30 mouse cellular contexts compared by ENCODE assay signal in the genomic region with DNA sequence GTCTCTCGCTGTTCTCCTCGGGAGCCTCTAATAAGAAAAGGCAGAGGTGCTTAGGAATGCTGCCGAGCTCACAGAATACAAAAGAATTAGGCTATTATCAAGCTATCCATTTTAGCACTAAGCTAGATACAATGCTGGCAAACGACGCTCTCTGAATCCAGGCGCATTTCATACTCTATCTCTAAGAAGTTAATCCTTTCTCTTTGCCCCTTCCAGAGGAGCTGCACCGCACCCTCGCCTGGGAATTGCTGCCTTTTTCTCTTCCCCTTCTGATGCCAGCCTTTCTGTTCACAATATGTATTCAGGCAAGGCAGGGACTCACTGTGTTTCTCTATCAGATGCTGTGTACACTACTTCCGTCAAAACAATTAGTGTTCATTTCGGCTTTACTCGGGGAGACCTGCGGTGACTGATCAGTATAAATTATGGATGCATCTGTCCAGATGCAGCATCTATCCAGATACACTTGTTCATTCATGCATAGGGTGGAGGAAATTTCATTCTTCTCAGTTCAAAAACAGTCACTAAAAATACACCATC. TPM values are rescaled to one million over a fixed set of nuclear protein-coding genes. Genes with fewer than 3 reads are reported as not detected.
DNase-seq lines count a peak whose midpoint lies in the region; ATAC-seq lines count a peak whose summit lies in the region.
"Had no signal": no experiment of that assay in that cellular context is flagged by ENCODE, and none has a peak within 500 bp of the region (broad histone marks: within the 10 kb centered on the region; RNA-seq: fewer than 3 reads in every experiment).

No protein-coding gene starts in this region.

- 16% methylated on average over 12 of the region's 12 CpGs for WGBS in hindbrain, embryonic 13.5 days
- 38% methylated on average over 12 of the region's 12 CpGs for WGBS in hindbrain, embryonic 11.5 days
- WGBS in hindbrain, embryonic 16.5 days, result 24% methylated on average over 12 of the region's 12 CpGs
- WGBS in midbrain, embryonic 14.5 days, result 8% methylated on average over 12 of the region's 12 CpGs

- peaks cover 82% of the 10 kb centered on the region for H3K27me3 ChIP-seq in hindbrain, embryonic 13.5 days
- peaks cover 21% of the 10 kb centered on the region for H3K27me3 ChIP-seq in hindbrain, embryonic 11.5 days (ENCODE audit: control insufficient read depth, insufficient read depth, low read length)
- peaks cover 36% of the 10 kb centered on the region for H3K27me3 ChIP-seq in hindbrain, embryonic 16.5 days (replicated peaks; ENCODE audit: control insufficient read depth, insufficient read depth, low read length)
- peaks cover 26% of the 10 kb centered on the region; the same call in 1 of the 2 replicates for H3K27me3 ChIP-seq in midbrain, embryonic 14.5 days (ENCODE audit: control insufficient read depth, insufficient read depth, low read length)
- H3K27me3 ChIP-seq: CH12.LX had no signal

- no peaks in the 10 kb centered on the region for H3K9me3 ChIP-seq in hindbrain, embryonic 13.5 days
- no peaks in the 10 kb centered on the region for H3K9me3 ChIP-seq in hindbrain, embryonic 11.5 days (ENCODE audit: control insufficient read depth, low read length)
- H3K9me3 ChIP-seq in hindbrain, embryonic 16.5 days (ENCODE audit: control insufficient read depth, low read length), result no peaks in the 10 kb centered on the region
- H3K9me3 ChIP-seq in midbrain, embryonic 14.5 days (ENCODE audit: control insufficient read depth, low read length), result no peaks in the 10 kb centered on the region
- H3K9me3 ChIP-seq: embryonic facial prominence, embryonic 13.5 days; limb, embryonic 15.5 days had no signal

- no peak for ATAC-seq in hindbrain, embryonic 13.5 days (ENCODE audit: low FRiP score)
- ATAC-seq in hindbrain, embryonic 11.5 days (ENCODE audit: low FRiP score), result no peak
- ATAC-seq in hindbrain, embryonic 16.5 days, result no peak
- no peak for ATAC-seq in midbrain, embryonic 14.5 days (ENCODE audit: low FRiP score, low TSS enrichment)
- ATAC-seq: intestine, embryonic 16.5 days had no signal

- H3K4me2 ChIP-seq in hindbrain, embryonic 13.5 days, result peak overlapping the region; percentile 22
- H3K4me2 ChIP-seq in hindbrain, embryonic 11.5 days (replicated peaks; ENCODE audit: low read depth, low read length), result no peak overlapping the region; the same call in 1 of the 2 replicates
- peak overlapping the region; percentile 24 for H3K4me2 ChIP-seq in hindbrain, embryonic 16.5 days (ENCODE audit: low read length)
- peak overlapping the region; percentile 41 for H3K4me2 ChIP-seq in midbrain, embryonic 14.5 days (ENCODE audit: low read length)
- H3K4me2 ChIP-seq: embryonic facial prominence, embryonic 13.5 days; heart, embryonic 11.5 days; limb, embryonic 15.5 days had no signal

- 0 out of 2 replicates have a peak overlapping the region, but pooled peaks have one; percentile 9 for H3K9ac ChIP-seq in hindbrain, embryonic 13.5 days
- no peak overlapping the region for H3K9ac ChIP-seq in hindbrain, embryonic 11.5 days (ENCODE audit: low read depth, low read length)
- H3K9ac ChIP-seq in hindbrain, embryonic 16.5 days (ENCODE audit: low read depth, low read length), result no peak overlapping the region
- H3K9ac ChIP-seq in midbrain, embryonic 14.5 days (replicated peaks; ENCODE audit: low read length), result no peak overlapping the region
- H3K9ac ChIP-seq: embryonic facial prominence, embryonic 13.5 days; limb, embryonic 15.5 days had no signal

- peaks cover 37% of the 10 kb centered on the region for H3K4me1 ChIP-seq in hindbrain, embryonic 13.5 days (replicated peaks)
- no peaks in the 10 kb centered on the region for H3K4me1 ChIP-seq in hindbrain, embryonic 11.5 days (replicated peaks; ENCODE audit: control insufficient read depth, insufficient read depth, low read length)
- peaks cover 24% of the 10 kb centered on the region for H3K4me1 ChIP-seq in hindbrain, embryonic 16.5 days (ENCODE audit: control insufficient read depth, insufficient read depth, low read depth, low read length)
- H3K4me1 ChIP-seq in midbrain, embryonic 14.5 days (ENCODE audit: control insufficient read depth, insufficient read depth, low read length), result peaks cover 30% of the 10 kb centered on the region

- DNase-seq in hindbrain, embryonic 11.5 days (ENCODE audit: low spot score), result no peak
- peak; percentile 73 for DNase-seq in midbrain, embryonic 14.5 days
- no peak for DNase-seq in adrenal gland, postnatal 36 days
- DNase-seq in heart, adult 8-10 months (ENCODE audit: low spot score), result no peak
- DNase-seq in kidney, postnatal 10 days, result no peak
- DNase-seq: adrenal gland, adult 8-10 months; B cell, adult 2 months; cerebellum, adult 2 months; cerebellum, postnatal 25 days; gastrocnemius, postnatal 10 days; left cerebral cortex, postnatal 4 days; lung, postnatal 4 days; thymus, adult 18-20 months; thymus, postnatal 4 days had no signal

- H3K27ac ChIP-seq in hindbrain, embryonic 13.5 days, result no peak overlapping the region
- H3K27ac ChIP-seq in hindbrain, embryonic 11.5 days (ENCODE audit: low read depth, low read length), result no peak overlapping the region
- H3K27ac ChIP-seq in hindbrain, embryonic 16.5 days (ENCODE audit: low read depth, low read length), result no peak overlapping the region
- H3K27ac ChIP-seq in midbrain, embryonic 14.5 days (replicated peaks; ENCODE audit: low read depth, low read length), result no peak overlapping the region
- H3K27ac ChIP-seq: embryonic facial prominence, embryonic 13.5 days; left cerebral cortex, adult 2 months; limb, embryonic 15.5 days had no signal

- H3K36me3 ChIP-seq in hindbrain, embryonic 13.5 days, result no peaks in the 10 kb centered on the region
- no peaks in the 10 kb centered on the region for H3K36me3 ChIP-seq in hindbrain, embryonic 11.5 days (ENCODE audit: control insufficient read depth, insufficient read depth, low read length)
- H3K36me3 ChIP-seq in hindbrain, embryonic 16.5 days (ENCODE audit: control insufficient read depth, insufficient read depth, low read length), result no peaks in the 10 kb centered on the region
- no peaks in the 10 kb centered on the region for H3K36me3 ChIP-seq in midbrain, embryonic 14.5 days (ENCODE audit: control insufficient read depth, insufficient read depth, low read length)
- H3K36me3 ChIP-seq: embryonic facial prominence, embryonic 13.5 days; G1E; limb, embryonic 15.5 days had no signal

- no peak overlapping the region for H3K4me3 ChIP-seq in hindbrain, embryonic 13.5 days
- H3K4me3 ChIP-seq in hindbrain, embryonic 11.5 days (ENCODE audit: low read depth, low read length), result no peak overlapping the region
- no peak overlapping the region for H3K4me3 ChIP-seq in hindbrain, embryonic 16.5 days (ENCODE audit: low read length)
- no peak overlapping the region for H3K4me3 ChIP-seq in midbrain, embryonic 14.5 days (replicated peaks; ENCODE audit: low read depth, low read length)
- H3K4me3 ChIP-seq: embryonic facial prominence, embryonic 13.5 days; erythroblast, embryonic 14.5 days; left cerebral cortex, adult 2 months; limb, embryonic 15.5 days; myocyte had no signal

RNA-seq across cellular contexts. Expression of a gene that starts 3.4 kb away (rescaled TPM):
- polyA plus RNA-seq in hindbrain, embryonic 13.5 days (2015; fragmentation: Nextera tagmentation; extraction: Ambion mirVana), result 0.77 and 2.2 TPM in 2 replicates
- 0.69 and 0.71 TPM in 2 replicates for polyA plus RNA-seq in hindbrain, embryonic 11.5 days (2014; fragmentation: Nextera tagmentation; extraction: Ambion mirVana)
- 0.66 and 0.84 TPM in 2 replicates for polyA plus RNA-seq in hindbrain, embryonic 16.5 days (2015; fragmentation: Nextera tagmentation; extraction: Ambion mirVana)
- 4.2 and 6.4 TPM in 2 replicates for polyA plus RNA-seq in midbrain, embryonic 14.5 days (2014; fragmentation: Nextera tagmentation; extraction: Ambion mirVana)
- total RNA-seq in adrenal gland, postnatal 36 days (2021), result not detected
- total RNA-seq in heart, adult 8-10 months (2022), result not detected
- total RNA-seq: adrenal gland, adult 8-10 months; CH12.LX; granulocyte monocyte progenitor cell, adult 5-6 weeks; hematopoietic stem cell, adult 5-6 weeks; left cerebral cortex, postnatal 4 days; megakaryocyte-erythroid progenitor cell, adult 5-6 weeks had no signal
- polyA plus RNA-seq: erythroblast, embryonic 14.5 days; G1E; intestine, embryonic 16.5 days; liver, embryonic 16.5 days; myocyte; small intestine, adult 2 months had no signal
